Mouse (Mus musculus): Measurements from ENCODE around the gene Mcoln2.

Gene Mcoln2

GRCm38 (mm10) chr3:146149156-146150057, at the start of gene Mcoln2:
Mcoln2 (plus strand) TSS chr3:146149833.
- no peak for TF ChIP-seq GATA4 (IDR thresholded peaks at IDR 0.05; ENCODE audit: insufficient replicate concordance, low read length)

DNA sequence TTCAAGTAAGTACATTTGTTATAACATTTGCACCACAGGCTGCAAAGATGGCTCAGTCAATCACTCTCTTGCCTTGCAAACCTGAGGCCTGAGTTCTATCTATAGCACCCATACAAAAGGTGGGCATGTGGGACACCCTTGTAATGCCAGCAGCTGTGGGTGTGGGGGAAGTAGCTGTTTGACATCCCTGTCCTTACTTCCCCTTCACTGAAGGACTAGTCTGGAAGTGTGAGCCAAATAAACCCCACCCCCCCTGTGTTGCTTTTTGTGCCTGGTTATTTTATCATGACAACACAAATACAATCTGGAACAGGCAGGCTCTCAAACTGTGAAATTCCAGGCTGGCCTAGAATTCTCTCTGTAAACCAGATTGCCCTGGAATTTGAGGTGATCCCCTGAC, 49.7 kb upstream of the Mcoln2 start:
- TF ChIP-seq GATA4 (IDR thresholded peaks at IDR 0.05; ENCODE audit: insufficient replicate concordance, low read length), result no peak

- TF ChIP-seq GATA4 (IDR thresholded peaks at IDR 0.05; ENCODE audit: insufficient replicate concordance, low read length), result no peak
These were observed 47.6 kb upstream of the Mcoln2 start for GRCm38 (mm10) chr3:146102049-146102448.

DNA sequence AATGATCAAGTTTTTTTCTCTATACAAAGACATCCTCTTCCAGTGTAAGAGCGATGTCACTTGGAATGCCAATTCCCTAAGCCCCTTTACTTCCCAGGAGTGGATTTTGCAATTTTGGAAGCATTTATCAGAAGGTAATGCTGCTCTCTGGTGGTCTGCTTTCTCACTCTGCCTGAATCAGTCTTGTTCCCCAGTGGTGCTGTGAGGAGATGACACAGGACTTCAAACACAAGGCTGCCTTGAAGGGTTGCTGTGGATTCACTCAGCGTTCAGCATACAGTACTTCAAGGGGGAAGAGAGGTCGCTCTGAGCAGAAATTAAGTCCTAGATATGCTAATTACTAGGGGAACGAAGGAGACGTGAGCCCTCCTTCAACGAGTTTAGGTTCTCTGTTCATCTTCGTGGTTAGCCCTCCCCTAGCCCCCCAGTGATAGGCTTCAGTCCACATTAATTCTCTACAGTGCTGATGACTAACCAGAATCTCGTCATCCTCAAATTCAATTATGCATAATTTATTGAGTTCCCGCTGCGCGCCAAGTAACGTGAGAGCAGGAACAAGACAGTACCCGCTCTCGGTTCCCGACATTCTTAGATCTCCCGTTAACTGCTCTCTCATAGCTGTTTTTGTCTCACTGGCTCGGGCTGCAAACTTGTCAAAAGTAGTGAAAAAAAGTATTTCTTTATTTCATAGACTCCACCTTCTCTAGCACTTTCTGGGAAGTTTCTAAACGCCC, 42.4 kb upstream of the Mcoln2 start:
- no peak for TF ChIP-seq GATA4 (IDR thresholded peaks at IDR 0.05; ENCODE audit: insufficient replicate concordance, low read length)

DNA sequence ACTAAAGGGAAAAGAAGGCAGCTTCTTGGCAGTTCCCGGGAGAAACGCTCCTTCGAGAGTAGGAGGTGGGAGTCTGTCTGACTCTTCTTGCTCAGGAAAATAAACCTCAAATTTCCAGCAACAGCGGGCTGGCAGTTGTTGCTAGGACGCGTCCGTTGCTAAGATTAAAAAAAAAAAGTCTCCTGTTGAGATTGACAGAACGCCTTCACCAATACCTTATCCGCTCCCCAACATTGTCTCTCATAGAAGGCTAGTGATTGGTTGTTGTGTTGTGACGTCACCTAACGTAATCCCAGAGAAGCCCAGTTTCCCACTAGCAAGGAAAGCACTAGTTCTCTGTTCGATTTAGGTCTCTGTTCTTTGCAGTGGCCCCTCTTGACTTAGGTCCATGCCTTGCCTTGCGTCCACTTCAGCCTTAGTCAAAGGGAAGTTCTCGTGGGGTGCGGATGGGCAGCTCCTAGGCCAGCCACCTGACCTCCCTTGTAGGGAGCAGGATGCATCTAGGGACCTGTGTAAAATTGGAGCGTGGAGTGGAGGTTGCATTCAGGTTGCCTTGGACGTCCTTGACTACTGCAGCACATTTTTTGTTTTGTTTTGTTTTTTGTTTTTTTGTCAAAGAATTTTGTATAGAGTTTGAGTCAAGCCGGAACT, 41.6 kb upstream of the Mcoln2 start, which contains the start of gene Wdr63:
Gene Wdr63 (minus strand): TSS at position 210 of the 651 bp plus-strand sequence.
- no peak for TF ChIP-seq GATA4 (IDR thresholded peaks at IDR 0.05; ENCODE audit: insufficient replicate concordance, low read length)

GRCm38 (mm10) chr3:146108945-146109344, 40.7 kb upstream of the Mcoln2 start:
- TF ChIP-seq GATA4 (IDR thresholded peaks at IDR 0.05; ENCODE audit: insufficient replicate concordance, low read length), result no peak

DNA sequence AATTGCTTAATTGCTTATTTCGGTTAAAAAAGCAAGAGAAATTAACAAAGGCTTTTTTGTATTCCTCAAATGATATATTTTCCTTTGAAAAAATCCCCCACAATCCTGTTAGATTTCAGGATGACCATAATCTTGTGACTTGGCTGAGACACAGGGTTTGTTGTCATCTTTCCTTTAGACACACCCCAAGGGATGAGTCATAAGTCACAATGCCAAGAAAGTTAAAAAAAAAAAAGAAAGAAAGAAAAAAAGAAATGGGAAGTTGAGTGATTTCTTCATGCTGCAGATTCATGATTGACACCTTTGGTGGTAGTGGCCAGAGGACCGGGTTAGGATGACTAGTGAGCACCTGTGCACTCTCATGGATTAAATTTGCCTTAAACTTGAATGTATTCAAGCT, 39.3 kb upstream of the Mcoln2 start:
- TF ChIP-seq GATA4 (IDR thresholded peaks at IDR 0.05; ENCODE audit: insufficient replicate concordance, low read length), result no peak

- no peak for TF ChIP-seq GATA4 (IDR thresholded peaks at IDR 0.05; ENCODE audit: insufficient replicate concordance, low read length)
These were observed 38.7 kb upstream of the Mcoln2 start for GRCm38 (mm10) chr3:146110916-146111315.

GRCm38 (mm10) chr3:146117258-146117996, 32.2 kb upstream of the Mcoln2 start, which contains the start of gene Mcoln3:
Mcoln3 (plus strand) TSS chr3:146117450.
- TF ChIP-seq GATA4 (IDR thresholded peaks at IDR 0.05; ENCODE audit: insufficient replicate concordance, low read length), result no peak

DNA sequence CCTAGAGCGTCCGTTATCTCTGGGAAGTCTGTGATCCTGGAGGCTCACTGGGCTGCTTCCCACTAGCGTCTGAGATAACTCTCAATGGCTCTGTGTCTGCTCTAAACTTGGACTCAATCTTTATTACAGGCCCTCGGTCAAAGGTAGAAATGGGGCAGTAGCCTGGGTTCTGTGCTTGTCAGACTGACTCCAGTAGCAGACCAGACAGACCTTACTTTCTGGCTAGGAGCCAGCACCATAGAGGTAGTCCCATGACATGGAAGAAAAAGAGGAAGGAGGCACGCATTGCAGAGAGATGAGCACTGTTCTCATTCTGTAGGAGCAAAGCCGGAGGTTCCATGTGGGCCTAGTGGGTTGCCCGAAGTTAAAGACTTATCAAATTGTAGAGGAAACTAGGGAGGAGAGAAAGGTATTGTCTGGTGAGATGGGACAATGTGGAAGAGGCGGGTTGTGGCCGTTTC, 31.6 kb upstream of the Mcoln2 start:
- no peak for TF ChIP-seq GATA4 (IDR thresholded peaks at IDR 0.05; ENCODE audit: insufficient replicate concordance, low read length)

GRCm38 (mm10) chr3:146121310-146122124, 28.1 kb upstream of the Mcoln2 start:
- no peak for TF ChIP-seq GATA4 (IDR thresholded peaks at IDR 0.05; ENCODE audit: insufficient replicate concordance, low read length)

DNA sequence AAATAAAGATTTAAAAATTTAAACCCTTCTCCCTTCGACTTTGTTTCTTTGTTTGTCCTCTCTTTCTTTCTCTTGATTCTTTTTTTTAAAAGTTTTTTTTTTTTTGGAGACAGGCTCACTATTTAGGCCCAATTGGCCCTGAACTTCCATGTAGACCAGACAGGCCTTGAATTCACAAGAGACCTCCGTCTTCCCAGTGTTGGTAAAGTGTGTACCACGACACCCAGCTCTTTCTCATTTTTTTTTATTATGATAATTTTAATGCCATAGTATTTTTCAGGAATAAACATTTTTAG, 27.6 kb upstream of the Mcoln2 start:
- no peak for TF ChIP-seq GATA4 (IDR thresholded peaks at IDR 0.05; ENCODE audit: insufficient replicate concordance, low read length)

DNA sequence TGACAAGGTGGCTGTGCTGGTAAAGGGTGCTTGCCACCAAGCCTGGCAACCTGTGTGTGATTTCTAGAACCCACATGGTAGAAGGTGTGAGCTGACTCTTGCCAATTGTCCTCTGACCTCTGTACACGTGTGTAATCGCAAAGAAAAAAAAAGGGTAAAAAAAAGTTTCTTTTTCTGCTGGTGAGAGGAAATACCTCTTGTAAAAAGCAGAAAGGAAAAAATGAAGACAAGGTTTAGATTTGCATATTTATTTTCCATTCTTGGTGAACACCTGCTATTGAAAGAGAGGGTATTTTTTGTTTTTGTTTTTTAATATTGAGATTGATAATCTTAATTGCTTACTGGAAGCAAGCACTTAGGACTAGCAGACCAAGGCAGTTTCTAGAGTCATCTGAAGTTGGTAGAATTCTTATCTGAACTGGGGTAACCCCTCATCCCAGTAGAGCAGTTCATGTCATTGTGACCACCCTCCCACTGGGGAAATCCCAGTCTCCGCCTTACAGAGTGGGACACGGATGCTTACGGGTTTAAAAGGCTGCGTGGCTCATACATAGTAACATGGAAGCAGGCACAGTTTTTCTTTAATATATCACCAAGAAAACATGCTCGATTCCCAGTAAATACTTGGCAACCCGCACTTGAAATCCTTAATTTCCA, 26.7 kb upstream of the Mcoln2 start:
- no peak for TF ChIP-seq GATA4 (IDR thresholded peaks at IDR 0.05; ENCODE audit: insufficient replicate concordance, low read length)

GRCm38 (mm10) chr3:146123464-146123825, 26.2 kb upstream of the Mcoln2 start:
- no peak for TF ChIP-seq GATA4 (IDR thresholded peaks at IDR 0.05; ENCODE audit: insufficient replicate concordance, low read length)
